Mouse (Mus musculus): ENCODE data around the gene Lyrm4.

DNA sequence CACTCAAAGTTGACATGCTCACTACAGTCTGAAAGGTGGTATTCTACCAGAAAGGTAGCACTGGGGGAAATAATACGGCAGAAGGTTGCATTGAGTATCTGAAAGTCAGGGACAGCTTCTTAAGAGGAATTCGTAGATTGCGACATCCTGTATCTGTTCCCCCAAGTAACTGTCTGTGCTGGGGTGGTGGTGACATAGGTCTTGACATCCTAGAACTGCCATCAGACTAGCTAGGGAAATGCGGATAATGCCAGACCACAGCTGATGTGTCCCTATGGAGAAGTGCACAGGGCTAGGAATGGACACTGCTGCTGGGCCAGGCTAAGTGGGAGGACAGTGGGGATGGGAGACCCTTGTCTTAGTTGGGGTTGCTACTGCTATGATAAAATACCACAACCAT is 8.8 kb downstream of the Lyrm4 start:
- TF ChIP-seq CTCF (conservative IDR thresholded peaks at IDR 0.05; ENCODE audit: low read length) (no peak), NANOG (IDR thresholded peaks at IDR 0.05; ENCODE audit: borderline replicate concordance, low read length) (no peak)
